Mouse (Mus musculus): ENCODE results near the gene Birc2.
"Not testable (repeated sequence)": the region's sequence is repeated elsewhere in the genome, so short reads cannot be mapped to it uniquely, and the experiment has no call there.

Birc2 gene

DNA sequence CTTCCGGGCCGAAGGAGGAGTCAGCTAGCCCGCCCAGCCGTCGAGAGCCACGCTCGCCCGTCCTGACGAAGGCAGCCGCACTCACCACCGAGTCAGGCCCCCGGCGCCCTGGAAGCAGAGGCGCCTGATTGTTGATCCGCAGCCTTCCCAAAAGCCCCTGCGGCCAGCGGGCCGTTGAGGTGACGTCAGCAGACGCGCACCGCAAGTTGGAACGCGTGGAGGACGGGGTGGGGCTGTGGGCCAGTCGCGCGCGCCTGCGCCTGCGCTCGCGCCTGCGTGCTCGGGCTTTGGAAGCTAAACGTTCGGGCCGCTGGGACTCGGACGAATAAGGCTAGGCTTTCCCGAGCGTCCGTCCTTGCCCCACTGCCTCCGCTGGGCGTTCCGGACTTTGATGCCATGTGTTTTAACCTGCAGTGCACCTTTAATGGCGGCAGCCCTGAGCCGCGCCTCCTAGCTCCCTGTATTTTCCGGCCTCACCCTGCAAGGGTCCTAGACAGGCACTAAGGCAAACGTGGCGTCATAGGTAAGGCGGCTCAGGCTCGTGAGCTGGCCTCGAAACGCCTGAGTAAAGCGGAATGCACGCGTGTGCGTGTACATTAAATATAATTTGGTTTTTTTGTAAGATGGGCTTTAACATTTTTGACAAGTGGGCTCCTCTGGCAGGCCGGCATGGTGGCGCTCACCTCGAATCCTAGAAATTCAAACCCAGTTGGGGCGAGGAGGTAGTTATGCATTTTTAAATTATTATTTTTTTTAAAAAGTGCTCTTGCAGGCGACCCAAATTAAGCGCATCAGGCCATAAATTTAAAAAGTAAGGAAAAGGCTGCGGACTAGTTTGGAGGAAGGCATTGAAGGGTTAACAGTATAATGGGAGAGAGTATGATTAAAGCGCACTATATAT is at the start of gene Birc2:
Gene Birc2 (minus strand): TSS at position 160 of the 901 bp plus-strand sequence.
- DNase-seq (ENCODE audit: low spot score) = peak; percentile 96

DNA sequence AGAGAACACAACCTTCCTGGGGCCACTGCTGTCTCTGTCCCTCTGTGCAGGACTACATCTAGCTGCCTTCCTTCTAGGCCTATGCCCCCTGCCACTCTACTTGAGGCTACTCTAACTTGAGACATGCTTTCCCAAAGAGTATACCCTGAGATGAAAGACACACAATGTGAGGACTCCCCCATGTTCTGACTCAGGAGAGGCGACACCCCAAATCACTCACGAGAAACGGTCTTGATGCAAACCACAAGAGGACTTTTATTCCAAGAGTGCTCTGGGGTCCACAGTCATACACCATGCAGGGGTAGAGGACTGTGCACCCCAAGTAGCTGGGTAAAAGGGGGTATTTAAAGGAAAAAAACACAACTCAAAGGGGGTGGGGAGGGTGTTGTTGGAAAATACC is 47.5 kb upstream of the Birc2 start:
- DNase-seq (ENCODE audit: low spot score) = no peak

DNA sequence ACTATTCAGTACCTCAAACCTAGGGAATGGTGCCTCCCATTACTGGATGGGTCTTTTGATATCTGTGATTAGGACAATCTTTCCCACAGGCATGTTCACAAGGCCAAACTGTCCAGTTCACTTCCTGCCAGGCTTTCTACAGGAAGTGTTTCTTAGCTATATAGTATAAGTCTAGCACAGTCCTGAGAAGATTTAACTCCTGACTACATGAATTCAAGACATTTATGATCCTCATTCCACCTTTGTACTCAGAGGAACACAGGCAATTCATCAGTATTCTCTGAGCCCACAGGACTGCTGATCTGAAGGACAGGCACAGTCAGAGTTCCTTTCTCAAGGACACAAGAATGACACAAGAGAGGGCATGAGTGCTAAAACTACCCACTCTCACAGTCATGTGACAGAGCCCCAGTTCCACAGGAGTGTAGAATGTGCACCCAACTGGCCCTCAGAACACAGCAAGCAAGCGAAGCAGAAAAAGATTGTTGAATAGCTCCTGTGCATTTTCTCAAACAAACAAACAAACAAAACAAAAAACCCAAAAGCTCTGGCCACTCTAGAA is 45.5 kb upstream of the Birc2 start:
- no peak for DNase-seq (ENCODE audit: low spot score)

GRCm38 (mm10) chr9:7873511-7874211 is 36.8 kb upstream of the Birc2 start:
- DNase-seq (ENCODE audit: low spot score) = no peak

- peak; percentile 40 for DNase-seq (ENCODE audit: low spot score)
Measured at GRCm38 (mm10) chr9:7872775-7873439, 36.0 kb upstream of the Birc2 start, which contains the start of gene Birc3. TSS of gene Birc3 (minus strand) at chr9:7873186.

DNA sequence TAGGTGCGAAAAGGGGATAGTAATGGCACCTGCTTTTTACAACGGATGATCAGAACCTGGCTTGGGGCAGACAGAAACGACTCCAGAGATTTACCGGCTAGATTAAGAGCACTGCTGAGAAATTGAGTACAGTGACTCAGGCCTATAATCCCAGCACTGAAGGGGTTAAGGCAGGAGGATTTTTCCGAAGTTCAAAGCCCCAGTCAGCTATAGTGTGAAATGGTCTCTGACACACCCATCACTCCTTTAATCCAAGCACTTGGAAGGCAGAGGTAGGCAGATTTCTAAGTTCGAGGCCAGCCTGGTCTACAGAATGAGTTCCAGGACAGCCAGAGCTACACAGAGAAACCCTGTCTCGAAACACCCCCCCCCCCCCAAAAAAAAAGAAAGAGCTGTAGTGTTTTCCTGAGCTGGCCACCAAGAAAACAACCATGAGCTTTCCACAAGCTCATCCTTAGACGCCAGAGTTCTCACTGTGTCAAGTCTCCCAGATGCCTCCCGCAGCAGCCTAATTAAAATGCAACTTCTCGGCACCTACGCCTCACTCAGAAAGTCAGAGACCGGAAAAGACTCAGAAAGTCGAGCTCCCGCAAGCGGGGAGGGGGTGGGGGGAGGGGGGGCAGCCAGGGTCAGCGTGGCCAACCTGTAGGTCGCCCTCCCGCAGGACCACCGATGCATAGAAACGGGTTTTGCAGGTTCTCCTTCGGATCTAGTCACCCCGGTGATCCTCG is 35.3 kb upstream of the Birc2 start:
- peak; percentile 31 for DNase-seq (ENCODE audit: low spot score)

- DNase-seq (ENCODE audit: low spot score) = no peak
Measured at GRCm38 (mm10) chr9:7871316-7872043, 34.6 kb upstream of the Birc2 start.

DNA sequence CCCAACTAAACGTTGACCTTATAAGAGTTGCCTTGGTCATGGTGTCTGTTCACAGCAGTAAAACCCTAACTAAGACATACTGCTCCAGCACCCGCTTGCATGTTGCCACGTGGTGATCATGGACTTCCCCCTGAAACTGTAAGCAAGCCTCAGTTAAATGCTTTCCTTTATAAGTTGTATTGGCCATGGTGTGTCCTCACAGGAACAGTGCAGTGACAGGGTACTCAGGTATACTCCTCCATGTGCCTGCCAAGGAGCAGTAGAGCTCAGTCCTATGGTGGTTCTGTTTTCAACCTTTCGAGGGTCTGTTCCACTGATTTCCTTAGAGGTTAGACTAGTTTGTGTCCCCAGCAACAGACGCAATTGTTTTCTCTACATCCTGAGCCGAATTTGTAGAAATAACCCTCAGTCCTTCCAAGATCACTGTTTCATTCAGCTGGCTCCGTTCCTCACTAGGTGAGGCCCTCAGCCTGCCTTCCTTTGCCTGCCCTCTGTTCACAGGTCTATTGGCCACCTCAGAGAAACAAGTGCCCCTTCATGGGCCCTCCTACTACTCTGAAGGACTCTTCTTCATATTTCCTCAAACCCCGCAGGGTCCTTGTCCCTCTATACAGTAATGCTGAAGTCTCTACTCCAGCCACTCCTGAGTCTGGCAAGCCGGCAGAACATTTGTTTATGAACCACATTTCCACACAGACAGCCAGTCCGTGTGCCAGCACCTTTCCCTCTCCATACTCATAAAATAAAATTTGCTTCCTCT is 33.9 kb upstream of the Birc2 start:
- DNase-seq (ENCODE audit: low spot score) = no peak

DNA sequence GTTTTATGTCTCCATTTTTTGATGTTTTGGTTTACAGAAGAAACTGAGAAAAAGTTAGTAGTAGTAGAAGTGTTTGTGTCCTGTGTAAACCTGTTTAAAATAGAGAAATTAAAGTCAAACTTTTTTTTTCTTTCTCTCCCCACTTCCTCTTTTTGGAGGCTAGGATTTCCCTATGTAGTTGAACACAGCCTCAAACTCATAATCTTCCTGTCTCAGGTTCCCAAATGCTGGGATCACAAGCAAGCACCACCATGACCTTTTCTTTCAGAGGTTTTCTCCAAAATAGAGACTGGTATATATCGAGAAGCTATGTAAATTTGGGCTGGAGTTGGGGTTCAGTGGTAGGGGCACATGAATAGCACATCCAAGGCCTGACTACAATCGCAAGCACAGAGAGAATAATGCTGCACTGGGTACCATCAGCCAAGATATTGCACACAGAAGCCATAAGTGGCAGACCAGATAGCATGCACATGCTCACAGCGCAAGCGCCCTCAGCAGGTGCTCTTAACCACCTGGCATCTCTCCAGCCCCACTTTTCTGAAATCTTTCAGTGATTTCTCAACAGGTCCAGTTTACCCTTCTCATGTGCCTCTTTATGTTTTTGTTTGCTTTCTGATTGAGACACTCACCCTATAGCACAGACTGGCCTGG is 32.1 kb upstream of the Birc2 start:
- no peak for DNase-seq (ENCODE audit: low spot score)

DNA sequence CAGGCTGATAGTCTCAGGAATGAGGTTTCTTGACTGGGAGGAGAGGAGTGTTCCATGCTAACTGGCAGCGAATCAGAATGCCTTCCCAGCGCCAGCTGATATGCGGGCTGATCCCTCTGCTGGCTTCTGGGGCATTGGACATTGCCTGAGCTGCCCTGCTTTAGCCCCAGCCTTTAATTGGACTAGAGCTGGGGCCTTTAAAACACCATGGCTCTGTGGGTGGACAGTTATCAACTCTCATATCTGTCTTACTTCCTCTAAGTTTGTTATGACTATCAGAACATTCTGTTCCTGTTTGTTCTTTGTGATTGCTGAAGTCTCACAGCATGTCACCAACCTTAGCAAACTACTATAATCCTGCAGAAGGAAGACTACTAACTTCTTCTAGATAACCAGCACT is 31.1 kb upstream of the Birc2 start:
- DNase-seq (ENCODE audit: low spot score) = no peak

GRCm38 (mm10) chr9:7866981-7867380 is 30.1 kb upstream of the Birc2 start:
- not testable (repeated sequence) for DNase-seq (ENCODE audit: low spot score)

GRCm38 (mm10) chr9:7860976-7861375 is 24.1 kb upstream of the Birc2 start:
- DNase-seq (ENCODE audit: low spot score) = no peak

- no peak for DNase-seq (ENCODE audit: low spot score)
Measured at GRCm38 (mm10) chr9:7855912-7856311, 19.0 kb upstream of the Birc2 start.

DNA sequence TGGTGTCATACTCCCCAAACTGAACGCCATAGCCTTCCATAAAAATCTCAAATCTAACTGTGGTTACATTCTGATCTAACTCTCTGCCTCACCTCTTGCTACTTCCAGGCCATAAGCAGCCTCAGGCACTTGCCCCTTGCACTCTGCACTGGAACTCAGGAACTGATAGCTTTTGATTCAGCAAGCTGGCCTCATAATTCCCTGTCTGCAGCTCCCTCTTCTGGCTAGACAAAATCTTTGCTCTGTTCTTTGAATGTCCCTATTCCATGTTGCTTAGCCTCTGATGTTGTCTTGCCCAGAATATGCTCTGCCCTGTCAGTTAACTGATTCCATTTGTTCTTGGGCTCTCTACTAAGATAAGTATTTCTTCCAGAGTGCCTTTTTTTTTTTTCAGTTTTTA is 18.5 kb upstream of the Birc2 start:
- peak; percentile 72 for DNase-seq (ENCODE audit: low spot score)

- not testable (repeated sequence) for DNase-seq (ENCODE audit: low spot score)
Measured at GRCm38 (mm10) chr9:7854196-7854595, 17.3 kb upstream of the Birc2 start.

DNA sequence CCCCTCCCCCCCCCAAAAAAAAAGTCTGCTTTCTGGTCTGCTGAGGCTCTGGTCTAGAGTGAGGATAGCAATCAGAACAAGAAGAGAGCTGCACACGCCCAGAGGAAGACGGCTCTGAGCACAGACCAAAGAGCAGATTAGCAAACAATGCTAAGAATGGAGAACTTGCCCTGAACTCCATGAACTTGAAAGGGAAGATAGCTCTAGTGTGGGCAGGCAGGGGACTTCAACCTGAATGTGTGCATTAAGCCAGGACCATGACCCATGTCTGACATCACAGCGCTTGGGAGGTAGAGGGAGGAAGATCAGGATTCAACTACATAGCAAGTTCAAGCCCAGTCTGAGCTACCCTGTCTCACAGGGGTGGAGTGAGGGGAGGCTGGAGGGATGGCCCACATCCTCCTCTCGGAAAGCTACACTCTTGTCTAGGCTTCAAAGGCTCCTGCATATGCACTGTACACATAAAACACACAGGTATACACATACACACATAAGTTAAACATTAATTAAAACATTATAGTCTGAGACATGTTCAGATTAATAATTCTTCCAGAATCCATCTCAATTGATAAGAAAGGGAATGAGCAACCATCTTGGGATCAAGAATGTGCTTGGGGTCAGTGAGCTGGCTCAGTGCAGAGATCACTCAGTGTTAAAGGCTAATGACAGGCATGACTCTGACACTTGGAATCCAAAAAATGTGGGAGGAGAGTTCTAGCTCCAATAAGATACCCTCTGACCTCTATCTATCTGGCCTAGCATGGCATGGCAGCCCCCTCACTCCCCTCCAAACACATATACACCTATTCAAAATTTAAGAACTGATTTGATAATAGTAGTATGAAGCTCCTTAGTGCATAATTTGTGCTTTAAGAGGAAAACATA is 15.7 kb upstream of the Birc2 start:
- DNase-seq (ENCODE audit: low spot score) = no peak

- DNase-seq (ENCODE audit: low spot score) = no peak
Measured at GRCm38 (mm10) chr9:7851841-7852240, 15.0 kb upstream of the Birc2 start.

- no peak for DNase-seq (ENCODE audit: low spot score)
Measured at GRCm38 (mm10) chr9:7848191-7848590, 11.3 kb upstream of the Birc2 start.
